Mouse (Mus musculus) CH12.LX (cell line): ENCODE results near the gene Gm37240. TPM values are rescaled to one million over a fixed set of nuclear protein-coding genes. Genes with fewer than 3 reads are reported as not detected.

Experiments used
- DNase-seq: peaks from one replicate; pipeline ENCODE4 v3.0.0-alpha.2; 2013; ENCODE audit errors: extremely low read depth
- H3K27ac ChIP-seq: 2 replicates; pipeline ENCODE4 v1.5.1; 2012; ENCODE audit warnings: low read depth, mild to moderate bottlenecking, control low read depth, moderate library complexity; ENCODE audit not compliant: insufficient read depth
- H3K27me3 ChIP-seq: replicated peaks from 2 replicates; pipeline ENCODE3; 2012; ENCODE audit warnings: inconsistent platforms
- H3K36me3 ChIP-seq, 2 experiments: replicated peaks in 1 of 2; 2 replicates each; pipeline versions ENCODE3 to v1.6.1; 2012; ENCODE audit warnings: inconsistent platforms in 1 of 2, low read length in 1 of 2, mild to moderate bottlenecking in 1 of 2, mixed read lengths in 1 of 2, moderate library complexity in 1 of 2; ENCODE audit not compliant: control insufficient read depth in 1 of 2, insufficient read depth in 1 of 2
- H3K4me1 ChIP-seq, 2 experiments: 2 replicates each; pipeline ENCODE4 v1.6.1; 2012; ENCODE audit warnings: inconsistent platforms in 1 of 2, moderate library complexity in 1 of 2; ENCODE audit not compliant: insufficient read depth in 2 of 2, control insufficient read depth in 1 of 2
- H3K4me2 ChIP-seq: 2 replicates; pipeline ENCODE4 v1.6.1; 2012; ENCODE audit warnings: low read depth, mild to moderate bottlenecking, control low read depth; ENCODE audit not compliant: poor library complexity, insufficient read depth, severe bottlenecking
- H3K4me3 ChIP-seq, 3 experiments: fragments of 150-350 bp in 1 of 3; sonication (generic) in 1 of 3; replicated peaks in 1 of 3; 2 replicates each; pipeline versions ENCODE3 to v1.5.1; 2011 to 2012; ENCODE audit warnings: low read depth in 2 of 3, low read length in 2 of 3, mild to moderate bottlenecking in 2 of 3, moderate library complexity in 2 of 3, control low read depth in 1 of 3, improper control_type of control experiment in 1 of 3, inconsistent platforms in 1 of 3, mixed read lengths in 1 of 3; ENCODE audit not compliant: poor library complexity in 1 of 3
- H3K79me2 ChIP-seq: replicated peaks from 2 replicates; pipeline ENCODE4 v1.6.1; 2012; ENCODE audit warnings: mild to moderate bottlenecking, moderate library complexity; ENCODE audit not compliant: control insufficient read depth, poor library complexity, insufficient read depth, severe bottlenecking; ENCODE audit errors: extremely low read depth
- H3K9ac ChIP-seq: 2 replicates; pipeline ENCODE4 v1.6.1; 2012; ENCODE audit warnings: low read depth, mild to moderate bottlenecking, control low read depth, moderate library complexity; ENCODE audit not compliant: insufficient read depth
- H3K9me3 ChIP-seq: replicated peaks from 2 replicates; pipeline ENCODE3; 2012; ENCODE audit warnings: low read length, inconsistent platforms, mixed read lengths
- BHLHE40 ChIP-seq: IDR thresholded peaks from 2 replicates; pipeline ENCODE4 v1.6.1; 2011; ENCODE audit warnings: mild to moderate bottlenecking, low read depth, low read length, improper control_type of control experiment
- CHD1 ChIP-seq: IDR thresholded peaks from 2 replicates; pipeline ENCODE4 v1.6.1; 2012; ENCODE audit warnings: low read depth, low read length, improper control_type of control experiment, inconsistent platforms
- CHD2 ChIP-seq: IDR thresholded peaks from 2 replicates; pipeline ENCODE4 v1.6.1; 2011; ENCODE audit warnings: low read length, improper control_type of control experiment
- E2F4 ChIP-seq: IDR thresholded peaks from 2 replicates; pipeline ENCODE4 v1.6.1; 2011; ENCODE audit warnings: low read depth, low read length, improper control_type of control experiment; ENCODE audit not compliant: insufficient replicate concordance
- ELF1 ChIP-seq: IDR thresholded peaks from 2 replicates; pipeline ENCODE4 v1.6.1; 2014; ENCODE audit warnings: low read depth, mild to moderate bottlenecking, inconsistent platforms, low read length, improper control_type of control experiment
- EP300 ChIP-seq: IDR thresholded peaks from 2 replicates; pipeline ENCODE4 v1.6.1; 2011; ENCODE audit warnings: low read length, improper control_type of control experiment
- GABPA ChIP-seq: IDR thresholded peaks from 2 replicates; pipeline ENCODE4 v1.6.1; 2012; ENCODE audit warnings: low read depth, low read length, improper control_type of control experiment, inconsistent platforms; ENCODE audit not compliant: insufficient replicate concordance
- HCFC1 ChIP-seq: IDR thresholded peaks from 2 replicates; pipeline ENCODE4 v1.6.1; 2012; ENCODE audit warnings: low read depth, mild to moderate bottlenecking, inconsistent platforms, low read length, improper control_type of control experiment
- IRF4 ChIP-seq: IDR thresholded peaks from 2 replicates; pipeline ENCODE4 v1.6.1; 2014; ENCODE audit warnings: low read depth, mild to moderate bottlenecking, inconsistent platforms, low read length, improper control_type of control experiment
- JUN ChIP-seq: IDR thresholded peaks from 2 replicates; pipeline ENCODE4 v1.6.1; 2011; ENCODE audit warnings: low read depth, mild to moderate bottlenecking, low read length, improper control_type of control experiment, moderate library complexity; ENCODE audit not compliant: insufficient read depth
- JUND ChIP-seq: conservative IDR thresholded peaks from 2 replicates; pipeline ENCODE4 v1.6.1; 2011; ENCODE audit warnings: low read depth, low read length, improper control_type of control experiment
- KAT2A ChIP-seq: IDR thresholded peaks from 2 replicates; pipeline ENCODE4 v1.6.1; 2012; ENCODE audit warnings: low read length, improper control_type of control experiment, inconsistent platforms; ENCODE audit not compliant: insufficient replicate concordance
- MAX ChIP-seq: IDR thresholded peaks from 2 replicates; pipeline ENCODE4 v1.6.1; 2011; ENCODE audit warnings: low read length, improper control_type of control experiment
- NELFE ChIP-seq: IDR thresholded peaks from 2 replicates; pipeline ENCODE4 v1.6.1; 2011; ENCODE audit warnings: low read depth, low read length, improper control_type of control experiment
- NRF1 ChIP-seq: IDR thresholded peaks from 2 replicates; pipeline ENCODE4 v1.6.1; 2014; ENCODE audit warnings: low read depth, mild to moderate bottlenecking, inconsistent platforms, low read length, improper control_type of control experiment, moderate library complexity
- POLR2AphosphoS2 ChIP-seq: IDR thresholded peaks from 2 replicates; pipeline ENCODE4 v1.6.1; 2011; ENCODE audit warnings: low read depth, low read length, improper control_type of control experiment
- RAD21 ChIP-seq: IDR thresholded peaks from 2 replicates; pipeline ENCODE4 v1.6.1; 2011; ENCODE audit warnings: low read depth, mild to moderate bottlenecking, low read length, improper control_type of control experiment, moderate library complexity
- RCOR1 ChIP-seq: conservative IDR thresholded peaks from 2 replicates; pipeline ENCODE4 v1.6.1; 2012; ENCODE audit warnings: low read depth, mild to moderate bottlenecking, inconsistent platforms, low read length, improper control_type of control experiment
- TBP ChIP-seq: conservative IDR thresholded peaks from 2 replicates; pipeline ENCODE4 v1.6.1; 2011; ENCODE audit warnings: low read depth, low read length, improper control_type of control experiment
- TCF12 ChIP-seq: IDR thresholded peaks from 2 replicates; pipeline ENCODE4 v1.6.1; 2014; ENCODE audit warnings: low read depth, mild to moderate bottlenecking, inconsistent platforms, low read length, improper control_type of control experiment
- UBTF ChIP-seq: IDR thresholded peaks from 2 replicates; pipeline ENCODE4 v1.6.1; 2012; ENCODE audit warnings: low read depth, mild to moderate bottlenecking, inconsistent platforms, low read length, improper control_type of control experiment, moderate library complexity
- USF2 ChIP-seq: conservative IDR thresholded peaks from 2 replicates; pipeline ENCODE4 v1.6.1; 2011; ENCODE audit warnings: low read depth, low read length, improper control_type of control experiment
- ZC3H11A ChIP-seq: IDR thresholded peaks from 2 replicates; pipeline ENCODE4 v1.6.1; 2012; ENCODE audit warnings: low read depth, mild to moderate bottlenecking, inconsistent platforms, low read length, improper control_type of control experiment
- ZMIZ1 ChIP-seq: IDR thresholded peaks from 2 replicates; pipeline ENCODE4 v1.6.1; 2012; ENCODE audit warnings: low read depth, mild to moderate bottlenecking, inconsistent platforms, low read length, improper control_type of control experiment
- ZNF384 ChIP-seq: IDR thresholded peaks from 2 replicates; pipeline ENCODE4 v1.6.1; 2012; ENCODE audit warnings: low read depth, low read length, improper control_type of control experiment, inconsistent platforms
- dilution Hi-C: fragments of 300-500 bp; cut with MboI; formaldehyde crosslinking; loops from 2 replicates; pipeline ENCODE4 v1.14.3; 2020; ENCODE audit warnings: low sequenced_read_pairs; ENCODE audit not compliant: extremely low pct_unique_long_range_greater_than_20kb, extremely low pct_ligation_motif_present
- in situ Hi-C: fragments of 300-500 bp; cut with MboI; formaldehyde crosslinking; loops from 3 replicates; pipeline ENCODE4 v1.14.3; 2019; ENCODE audit warnings: low sequenced_read_pairs, low pct_ligation_motif_present, low pct_unique_long_range_greater_than_20kb, mixed read lengths
- polyA plus RNA-seq: library from polyadenylated mRNA; unstranded; fragments of >175 nt; gene quantifications from 2 replicates; pipeline ENCODE4 v1.2.1, GENCODE M21; 2012; ENCODE audit warnings: low read depth; ENCODE audit not compliant: insufficient read length
- total RNA-seq, 2 experiments: library from RNA; depleted of rRNA; stranded (reverse); fragments of 300-350 nt in 1 of 2; fragments of >200 nt in 1 of 2; gene quantifications; 2 replicates each; pipeline ENCODE4 v1.2.3; 2012 to 2014

Gene Gm37240
- total and polyA plus RNA-seq, 3 experiments = 0.08 to 0.19 (median 0.14) TPM

- dilution Hi-C loops = no loop called here
- H3K27me3 ChIP-seq = no peaks in the 10 kb centered on the region
Measured at GRCm38 (mm10) chr3:85264963-85265362, 622.4 kb downstream of the Gm37240 start.

GRCm38 (mm10) chr3:85264546-85264945 is 622.8 kb downstream of the Gm37240 start:
- dilution Hi-C loops = no loop called here
- Histone ChIP-seq H3K4me1 (peaks cover 2 to 16% of the 10 kb centered on the region in 2 experiments; a peak in 3 of 4 replicates), H3K9me3 (no peaks in the 10 kb centered on the region), H3K27ac (no peak overlapping the region), H3K4me3 (no peak overlapping the region), H3K36me3 (no peaks in the 10 kb centered on the region), H3K27me3 (no peaks in the 10 kb centered on the region), H3K79me2 (no peaks in the 10 kb centered on the region), H3K4me2 (peak overlapping the region; percentile 39), H3K9ac (no peak overlapping the region)
- TF ChIP-seq NELFE (no peak), IRF4 (no peak), ZMIZ1 (no peak), GABPA (no peak), BHLHE40 (no peak), TCF12 (no peak), EP300 (no peak), ELF1 (no peak), UBTF (no peak), JUN (no peak), MAX (no peak), TBP (no peak), ZNF384 (no peak), JUND (no peak), RAD21 (no peak), E2F4 (no peak), NRF1 (no peak), CHD2 (no peak), ZC3H11A (no peak)
- in situ Hi-C loops = no loop called here
- no peak for DNase-seq

More at GRCm38 (mm10) chr3:85264963-85265362, 622.4 kb downstream of the Gm37240 start:
- TF ChIP-seq CHD2 (no peak), POLR2AphosphoS2 (no peak), CHD1 (no peak), IRF4 (no peak), ZMIZ1 (no peak), EP300 (no peak), HCFC1 (no peak), RCOR1 (no peak), GABPA (no peak), USF2 (no peak), KAT2A (no peak)
- H3K9me3 ChIP-seq = no peaks in the 10 kb centered on the region
- no peaks in the 10 kb centered on the region for H3K79me2 ChIP-seq
- in situ Hi-C loops = no loop called here
- no peak overlapping the region for H3K9ac ChIP-seq
- no peak overlapping the region for H3K4me3 ChIP-seq
- no peak overlapping the region for H3K27ac ChIP-seq
- peak overlapping the region; percentile 39; the same call in 1 of the 2 replicates for H3K4me2 ChIP-seq
- H3K36me3 ChIP-seq = no peaks in the 10 kb centered on the region
- H3K4me1 ChIP-seq = peaks cover 2 to 16% of the 10 kb centered on the region in 2 experiments; a peak in 3 of 4 replicates
- DNase-seq = no peak
